Mouse (Mus musculus) CH12.LX (cell line): ENCODE measurements around the gene Rnase11.

Experiments used
- CTCF ChIP-seq, 2 experiments: IDR thresholded peaks in 1 of 2; conservative IDR thresholded peaks in 1 of 2; 2 replicates each; pipeline ENCODE4 v1.5.1; 2011 to 2012; ENCODE audit warnings: low read depth in 2 of 2, low read length in 2 of 2, improper control_type of control experiment in 1 of 2, inconsistent platforms in 1 of 2, mild to moderate bottlenecking in 1 of 2, moderate library complexity in 1 of 2
- E2F4 ChIP-seq: IDR thresholded peaks from 2 replicates; pipeline ENCODE4 v1.6.1; 2011; ENCODE audit warnings: low read depth, low read length, improper control_type of control experiment; ENCODE audit not compliant: insufficient replicate concordance
- EP300 ChIP-seq: IDR thresholded peaks from 2 replicates; pipeline ENCODE4 v1.6.1; 2011; ENCODE audit warnings: low read length, improper control_type of control experiment
- GABPA ChIP-seq: IDR thresholded peaks from 2 replicates; pipeline ENCODE4 v1.6.1; 2012; ENCODE audit warnings: low read depth, low read length, improper control_type of control experiment, inconsistent platforms; ENCODE audit not compliant: insufficient replicate concordance
- JUN ChIP-seq: IDR thresholded peaks from 2 replicates; pipeline ENCODE4 v1.6.1; 2011; ENCODE audit warnings: low read depth, mild to moderate bottlenecking, low read length, improper control_type of control experiment, moderate library complexity; ENCODE audit not compliant: insufficient read depth
- POLR2A ChIP-seq: IDR thresholded peaks from 2 replicates; pipeline ENCODE4 v1.6.1; 2011; ENCODE audit warnings: low read depth, mild to moderate bottlenecking, improper control_type of control experiment, low read length
- SIN3A ChIP-seq: IDR thresholded peaks from 2 replicates; pipeline ENCODE4 v1.6.1; 2012; ENCODE audit warnings: low read length, improper control_type of control experiment, inconsistent platforms
- TBP ChIP-seq: conservative IDR thresholded peaks from 2 replicates; pipeline ENCODE4 v1.6.1; 2011; ENCODE audit warnings: low read depth, low read length, improper control_type of control experiment
- TCF12 ChIP-seq: IDR thresholded peaks from 2 replicates; pipeline ENCODE4 v1.6.1; 2014; ENCODE audit warnings: low read depth, mild to moderate bottlenecking, inconsistent platforms, low read length, improper control_type of control experiment
- UBTF ChIP-seq: IDR thresholded peaks from 2 replicates; pipeline ENCODE4 v1.6.1; 2012; ENCODE audit warnings: low read depth, mild to moderate bottlenecking, inconsistent platforms, low read length, improper control_type of control experiment, moderate library complexity
- USF2 ChIP-seq: conservative IDR thresholded peaks from 2 replicates; pipeline ENCODE4 v1.6.1; 2011; ENCODE audit warnings: low read depth, low read length, improper control_type of control experiment
- ZC3H11A ChIP-seq: IDR thresholded peaks from 2 replicates; pipeline ENCODE4 v1.6.1; 2012; ENCODE audit warnings: low read depth, mild to moderate bottlenecking, inconsistent platforms, low read length, improper control_type of control experiment
- ZMIZ1 ChIP-seq: IDR thresholded peaks from 2 replicates; pipeline ENCODE4 v1.6.1; 2012; ENCODE audit warnings: low read depth, mild to moderate bottlenecking, inconsistent platforms, low read length, improper control_type of control experiment

GRCm38 (mm10) chr14:51068956-51069355 is 19.0 kb upstream of the Rnase11 start:
- no peak for TF ChIP-seq CTCF (conservative IDR thresholded peaks at IDR 0.05 in 1 of 2, IDR thresholded peaks at IDR 0.05 in 1 of 2; ENCODE audit: low read depth in 2 of 2, low read length in 2 of 2)
- no peak for TF ChIP-seq POLR2A
- TF ChIP-seq UBTF = no peak
- no peak for TF ChIP-seq TCF12
- no peak for TF ChIP-seq EP300
- TF ChIP-seq GABPA = no peak
- TF ChIP-seq SIN3A = no peak
- no peak for TF ChIP-seq ZMIZ1
- TF ChIP-seq JUN = no peak
- no peak for TF ChIP-seq TBP
- no peak for TF ChIP-seq USF2
- TF ChIP-seq ZC3H11A = no peak
- TF ChIP-seq E2F4 = no peak
